Mouse (Mus musculus): ENCODE results near the gene Extl1. TPM values are rescaled to one million over a fixed set of nuclear protein-coding genes. Genes with fewer than 3 reads are reported as not detected.
"Not testable (repeated sequence)": the region's sequence is repeated elsewhere in the genome, so short reads cannot be mapped to it uniquely, and the experiment has no call there.

The Extl1 gene
- 0.96 and 1.7 TPM in 2 replicates for total RNA-seq (2021)
- long read RNA-seq, experiment 1, full-length matches to known transcripts: 1 of 3 reads
- long read RNA-seq, experiment 1, partial matches to known transcripts: 1 of 3 reads
- long read RNA-seq, experiment 1, other reads (novel, unspliced or antisense): 1 of 3 reads
- long read RNA-seq, experiment 2: 0 reads

- not testable (repeated sequence) for DNase-seq
Measured at GRCm38 (mm10) chr4:134383750-134384149, at the start of gene Extl1. Gene Extl1, minus strand, starts transcription at chr4:134383850.

- DNase-seq: no peak
Measured at GRCm38 (mm10) chr4:134432686-134433360, 49.2 kb upstream of the Extl1 start.

GRCm38 (mm10) chr4:134430381-134431004 lies 46.8 kb upstream of the Extl1 start:
- peak; percentile 39 for DNase-seq

- no peak for DNase-seq
Measured at GRCm38 (mm10) chr4:134425088-134425487, 41.4 kb upstream of the Extl1 start.

GRCm38 (mm10) chr4:134423949-134424348 lies 40.3 kb upstream of the Extl1 start:
- DNase-seq: no peak

- no peak for DNase-seq
Measured at GRCm38 (mm10) chr4:134421971-134422370, 38.3 kb upstream of the Extl1 start.

- DNase-seq: peak; percentile 66
Measured at GRCm38 (mm10) chr4:134417111-134417510, 33.5 kb upstream of the Extl1 start.

GRCm38 (mm10) chr4:134416602-134417001 lies 33.0 kb upstream of the Extl1 start:
- DNase-seq: no peak

- no peak for DNase-seq
Measured at GRCm38 (mm10) chr4:134416177-134416576, 32.5 kb upstream of the Extl1 start.

- peak; percentile 52 for DNase-seq
Measured at GRCm38 (mm10) chr4:134409286-134409685, 25.6 kb upstream of the Extl1 start.

GRCm38 (mm10) chr4:134403721-134404120 lies 20.1 kb upstream of the Extl1 start:
- no peak for DNase-seq

GRCm38 (mm10) chr4:134402571-134403262 lies 19.1 kb upstream of the Extl1 start:
- peak; percentile 74 for DNase-seq

GRCm38 (mm10) chr4:134401856-134402570 lies 18.4 kb upstream of the Extl1 start:
- DNase-seq: peak; percentile 44

- DNase-seq: peak; percentile 65
Measured at GRCm38 (mm10) chr4:134401181-134401661, 17.6 kb upstream of the Extl1 start.

- no peak for DNase-seq
Measured at GRCm38 (mm10) chr4:134400206-134400605, 16.6 kb upstream of the Extl1 start.

- DNase-seq: no peak
Measured at GRCm38 (mm10) chr4:134397732-134398131, 14.1 kb upstream of the Extl1 start.

GRCm38 (mm10) chr4:134397121-134397520 lies 13.5 kb upstream of the Extl1 start:
- DNase-seq: peak; percentile 83

- peak; percentile 95 for DNase-seq
Measured at GRCm38 (mm10) chr4:134395977-134396825, 12.6 kb upstream of the Extl1 start, which contains the start of gene Pafah2. Gene Pafah2, plus strand, starts transcription at chr4:134396320.

- DNase-seq: no peak
Measured at GRCm38 (mm10) chr4:134395142-134395541, 11.5 kb upstream of the Extl1 start.

GRCm38 (mm10) chr4:134393026-134393425 lies 9.4 kb upstream of the Extl1 start:
- no peak for DNase-seq

GRCm38 (mm10) chr4:134392595-134392994 lies 8.9 kb upstream of the Extl1 start:
- DNase-seq: peak; percentile 55

Measured in adrenal gland, postnatal 14 days (tissue).